Mouse (Mus musculus): ENCODE results near the gene Gm7361.
"Not testable (repeated sequence)": the region's sequence is repeated elsewhere in the genome, so short reads cannot be mapped to it uniquely, and the experiment has no call there.

The Gm7361 gene

DNA sequence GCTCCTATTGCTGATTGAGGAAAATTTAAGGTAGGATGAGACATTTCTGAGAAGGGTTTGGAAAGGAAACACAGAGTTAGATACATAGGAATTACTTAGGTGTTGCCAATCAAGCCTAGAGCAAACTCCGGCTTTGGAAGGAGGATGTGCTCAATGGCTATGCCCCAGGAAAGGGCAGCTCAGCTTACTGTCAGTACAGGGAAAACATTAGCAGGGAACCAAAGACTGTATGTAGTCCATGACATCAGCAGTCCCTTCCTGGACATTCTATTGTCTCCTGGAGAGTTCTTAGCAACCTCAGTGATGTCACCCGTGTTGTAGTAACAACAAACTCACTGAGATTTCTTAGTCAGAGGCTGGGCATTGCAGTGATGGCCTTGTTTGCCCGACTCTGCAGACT, at the start of gene Gm7361:
Gm7361 (plus strand) TSS at position 301 of the 400 bp plus-strand sequence.
- not testable (repeated sequence) for DNase-seq

DNA sequence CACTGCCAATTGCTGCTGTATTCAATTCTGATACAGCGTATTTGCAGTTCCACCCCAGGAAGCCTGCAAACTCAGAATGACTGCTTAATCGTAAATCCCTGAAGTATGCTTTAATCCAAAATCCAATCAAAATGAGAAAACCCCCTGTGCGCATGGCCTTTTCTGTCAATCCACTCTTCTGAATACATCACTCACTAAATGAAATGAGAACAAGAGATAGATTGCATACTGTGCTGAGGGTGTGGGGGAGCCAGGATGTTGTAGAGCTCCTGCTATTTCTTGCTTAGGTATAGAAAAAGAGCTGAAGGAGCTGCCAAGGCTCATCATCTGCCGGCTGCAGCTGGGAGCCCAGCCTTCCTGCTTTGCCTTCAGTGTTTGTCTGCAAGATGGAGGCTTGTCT, 46.5 kb upstream of the Gm7361 start:
- no peak for DNase-seq

- DNase-seq = no peak
These were observed 35.4 kb upstream of the Gm7361 start for GRCm38 (mm10) chr5:26222076-26222475.

GRCm38 (mm10) chr5:26266656-26267055, 9.2 kb downstream of the Gm7361 start:
- DNase-seq = not testable (repeated sequence)

DNA sequence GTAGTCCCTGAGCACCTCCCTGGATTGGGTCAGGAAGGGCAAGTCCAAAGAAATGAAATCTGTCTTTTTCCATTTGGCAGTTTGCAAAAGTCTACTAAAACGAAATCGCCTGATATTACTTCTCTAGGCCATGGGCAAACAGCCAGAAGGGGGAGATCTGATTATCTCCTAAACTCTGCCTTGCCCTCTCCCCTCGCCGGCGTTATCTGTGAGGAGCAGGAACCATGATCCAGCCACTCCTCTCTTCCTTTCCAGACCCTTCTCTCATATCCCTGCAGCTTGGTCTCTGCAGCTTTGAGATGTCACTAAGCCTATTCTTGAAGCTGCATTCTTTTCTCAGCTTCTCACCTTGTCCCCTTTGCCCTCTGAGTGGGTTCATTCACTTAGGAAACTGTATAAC, 22.9 kb downstream of the Gm7361 start:
- DNase-seq = no peak

DNA sequence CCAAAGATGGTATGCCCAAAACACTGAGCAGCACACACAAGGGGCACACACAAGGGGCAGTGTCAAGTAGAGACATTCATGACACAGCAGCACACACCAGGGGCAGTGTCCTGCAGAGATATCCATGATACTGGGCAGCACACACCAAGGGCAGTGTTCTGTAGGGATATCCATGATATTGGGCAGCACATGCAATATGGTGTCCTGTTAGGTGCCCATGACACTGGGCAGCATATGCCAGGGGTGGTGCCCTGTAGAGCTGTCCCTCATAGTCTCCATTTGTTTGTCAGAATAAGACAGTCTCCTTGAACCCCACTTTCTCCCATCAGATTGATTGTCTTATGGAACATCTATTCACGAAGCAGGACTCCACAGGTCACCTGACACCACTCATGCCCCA, 24.2 kb downstream of the Gm7361 start:
- no peak for DNase-seq

GRCm38 (mm10) chr5:26282282-26282681, 24.8 kb downstream of the Gm7361 start:
- peak; percentile 10 for DNase-seq

GRCm38 (mm10) chr5:26283399-26283798, 25.9 kb downstream of the Gm7361 start:
- DNase-seq = no peak

DNA sequence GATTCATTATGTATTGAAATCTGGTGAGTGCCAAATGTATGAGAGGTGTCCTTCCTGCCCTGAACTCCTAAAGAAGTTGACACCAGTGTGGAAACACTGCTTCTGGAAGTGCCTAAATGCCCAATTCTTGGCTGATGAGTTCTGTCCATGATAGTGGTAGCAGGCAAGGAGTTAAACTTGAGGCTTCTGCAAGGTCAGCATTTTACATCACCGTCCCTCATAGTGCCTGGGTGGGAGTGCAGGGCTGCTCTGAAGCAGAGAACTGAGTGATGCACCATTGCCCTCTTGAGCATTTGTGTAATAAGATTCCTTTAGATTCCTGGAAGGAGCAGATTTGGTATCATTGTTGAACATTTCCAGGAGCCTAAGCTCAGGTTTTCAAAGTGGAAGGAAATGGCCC, 34.1 kb downstream of the Gm7361 start:
- DNase-seq = no peak

- no peak for DNase-seq
These were observed 35.8 kb downstream of the Gm7361 start for GRCm38 (mm10) chr5:26293258-26293657.

All from lung, postnatal 14 days (tissue).